Mouse (Mus musculus): Measurements from ENCODE around the gene Gpsm3. TPM values are rescaled to one million over a fixed set of nuclear protein-coding genes. Genes with fewer than 3 reads are reported as not detected.

Gpsm3 gene
- 7.6 and 8.4 TPM in 2 replicates for polyA plus RNA-seq (2012; rRNA removed)

DNA sequence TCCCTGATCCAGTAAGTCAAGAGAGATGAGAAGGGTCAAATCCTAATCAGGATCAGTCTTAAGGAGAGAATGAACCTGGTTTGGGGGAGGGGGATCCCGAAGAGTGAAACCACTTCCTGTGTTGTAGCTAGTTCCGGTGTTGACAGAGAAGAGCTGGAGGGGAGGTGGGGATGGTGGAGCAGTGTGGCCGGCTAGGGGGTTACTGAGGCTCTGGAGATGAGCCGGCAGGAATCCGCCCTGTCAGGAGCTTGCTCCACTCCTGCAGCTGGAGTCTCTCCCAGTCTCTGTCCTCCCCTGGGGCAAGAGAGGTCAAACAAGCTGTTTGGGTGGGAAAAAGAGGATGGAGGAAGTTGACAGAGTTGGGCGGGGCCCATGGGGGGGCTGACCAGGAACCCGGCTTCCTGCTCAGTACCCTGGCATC is at the start of gene Gpsm3:
Gpsm3 (plus strand) TSS at position 126 of the 421 bp plus-strand sequence.

GRCm38 (mm10) chr17:34564003-34564421 is 25.6 kb upstream of the Gpsm3 start, which contains the start of gene Notch4:
Gene Notch4, plus strand, starts transcription at chr17:34564268.

GRCm38 (mm10) chr17:34591029-34591993 is 1.7 kb downstream of the Gpsm3 start, which contains the start of gene Pbx2:
Gene Pbx2, plus strand, starts transcription at chr17:34591266.

DNA sequence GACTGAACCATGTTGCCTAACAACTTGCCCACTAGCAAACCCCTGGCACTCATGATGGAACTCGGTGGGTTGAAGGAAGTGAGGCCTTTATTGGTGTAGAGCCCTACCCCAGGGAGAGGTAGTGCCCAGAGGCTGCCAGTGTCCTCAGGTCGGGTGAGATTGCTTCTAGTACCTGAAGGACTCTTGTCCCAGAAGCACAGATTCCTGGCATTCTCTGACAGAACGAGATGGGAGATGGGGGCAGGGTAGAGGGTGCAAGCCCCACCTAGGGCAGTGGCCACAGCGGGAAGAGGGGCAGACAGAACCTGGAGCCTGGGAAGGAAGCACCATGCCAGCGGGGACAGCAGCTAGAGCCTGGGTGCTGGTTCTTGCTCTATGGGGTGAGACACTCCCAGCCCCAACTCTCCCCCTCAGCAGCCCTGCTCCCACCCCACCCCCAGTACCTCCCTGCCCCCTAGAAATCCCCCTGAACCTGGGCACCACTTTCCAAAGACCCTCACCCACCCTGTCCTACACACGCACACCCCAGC is 8.0 kb downstream of the Gpsm3 start, which contains the start of gene Ager:
Ager (plus strand) TSS at position 297 of the 530 bp plus-strand sequence.

GRCm38 (mm10) chr17:34603375-34604060 is 13.9 kb downstream of the Gpsm3 start, which contains the start of gene Rnf5:
Gene Rnf5, minus strand, starts transcription at chr17:34603690.

DNA sequence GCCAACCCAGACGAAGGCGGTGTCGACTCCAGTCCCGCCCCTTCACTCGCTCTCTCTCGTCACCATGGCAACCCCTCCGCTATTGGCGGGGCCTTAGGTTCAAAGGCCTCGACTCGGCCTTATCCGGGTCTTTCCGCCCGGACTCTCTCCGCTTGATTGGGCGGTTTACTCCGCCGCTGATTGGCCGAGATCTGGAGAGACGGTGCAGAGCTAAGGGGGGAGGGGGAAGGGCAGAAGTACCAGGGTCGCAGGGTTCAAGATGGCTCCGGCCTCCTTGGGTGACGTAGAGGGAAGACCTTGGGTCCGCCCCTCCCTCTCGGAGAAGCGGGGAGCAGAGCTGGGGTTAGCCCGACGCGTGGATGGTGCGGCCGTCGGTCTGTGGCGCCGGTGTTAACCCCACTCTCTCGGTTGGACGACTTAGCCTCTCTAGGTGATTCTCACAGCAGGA is 14.5 kb downstream of the Gpsm3 start, which contains the start of gene Agpat1:
Agpat1 (plus strand) TSS at position 202 of the 448 bp plus-strand sequence.

DNA sequence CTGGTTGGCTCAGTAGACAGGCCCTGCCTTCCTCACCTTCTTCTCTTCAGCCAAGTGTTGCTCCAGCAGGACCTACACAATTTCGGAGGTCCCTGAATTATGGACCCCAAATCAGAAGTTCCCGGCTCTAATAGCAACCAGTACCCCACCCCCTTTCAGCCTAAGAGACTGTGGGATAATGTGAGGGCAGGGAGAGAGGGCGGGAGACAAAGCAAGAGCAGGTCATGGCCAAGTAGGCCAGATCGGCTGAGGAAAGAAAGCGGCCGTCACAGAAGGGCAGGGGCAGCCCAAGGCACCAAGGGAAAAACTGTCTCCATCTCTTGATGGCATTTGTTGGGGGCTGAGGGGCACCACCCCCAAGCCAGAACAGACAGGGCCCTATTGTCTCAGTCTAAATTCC is 26.3 kb downstream of the Gpsm3 start, which contains the start of gene Egfl8:
Egfl8 (minus strand) TSS at position 101 of the 400 bp plus-strand sequence.

DNA sequence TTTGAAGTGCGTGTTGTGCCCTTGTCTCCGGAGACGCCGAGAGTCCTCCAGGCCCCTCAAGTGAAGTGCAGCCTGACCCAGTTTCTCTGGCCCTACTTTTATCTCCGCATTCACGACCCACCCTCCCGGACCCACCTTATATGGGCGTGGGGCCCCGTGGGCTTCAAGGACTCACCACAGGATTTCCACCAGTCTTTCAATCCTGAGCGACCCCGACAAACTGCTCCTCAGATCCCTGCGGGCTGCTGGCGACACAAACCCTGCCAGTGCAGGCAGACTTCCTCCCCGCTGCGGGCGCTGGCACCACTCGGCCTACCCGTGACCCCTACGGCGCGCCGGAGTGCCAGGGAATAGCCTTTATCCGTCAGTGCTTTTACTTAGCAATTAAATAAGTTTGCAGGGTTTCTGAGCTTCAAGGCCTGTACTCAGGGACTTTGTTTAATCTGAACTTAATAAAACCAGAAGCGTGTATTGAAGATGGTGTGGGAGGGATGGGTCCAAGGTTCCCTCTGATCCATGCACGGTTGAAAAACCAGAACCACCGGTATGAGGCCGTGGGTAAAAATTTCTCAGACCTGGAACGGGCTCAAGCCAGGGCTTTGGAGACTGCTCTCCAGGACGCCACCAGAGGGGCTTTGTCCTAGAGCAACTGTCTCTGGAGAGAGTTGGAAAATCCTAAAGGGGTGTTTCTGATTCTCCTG is 38.5 kb downstream of the Gpsm3 start, which contains the start of gene Ppt2:
Ppt2 (minus strand) TSS at position 568 of the 701 bp plus-strand sequence.

GRCm38 (mm10) chr17:34629221-34629751 is 39.7 kb downstream of the Gpsm3 start, which contains the start of gene Prrt1:
Gene Prrt1, plus strand, starts transcription at chr17:34629533.

Other genes with a start within 250 kb of the Gpsm3 start
- gene Btnl2, start 235.0 kb upstream of the Gpsm3 start, polyA plus RNA-seq (2012; rRNA removed), result 0.79 and 1.3 TPM in 2 replicates
- 0.08 and 0.22 TPM in 2 replicates for gene Btnl1, start 212.7 kb upstream of the Gpsm3 start, polyA plus RNA-seq (2012; rRNA removed)
- gene BC051142, start 191.0 kb upstream of the Gpsm3 start, polyA plus RNA-seq (2012; rRNA removed), result 0.84 and 0.85 TPM in 2 replicates
- not detected in 2 replicates for gene Btnl4, start 112.5 kb upstream of the Gpsm3 start, polyA plus RNA-seq (2012; rRNA removed)
- gene Btnl6, start 72.5 kb upstream of the Gpsm3 start, polyA plus RNA-seq (2012; rRNA removed), result not detected in 2 replicates
- gene Notch4, start 25.5 kb upstream of the Gpsm3 start, polyA plus RNA-seq (2012; rRNA removed), result 26.5 and 37.1 TPM in 2 replicates
- gene Pbx2, start 1.5 kb downstream of the Gpsm3 start, polyA plus RNA-seq (2012; rRNA removed), result 74.1 and 89.9 TPM in 2 replicates
- gene Ager, start 8.1 kb downstream of the Gpsm3 start, polyA plus RNA-seq (2012; rRNA removed), result 3.7 and 4.7 TPM in 2 replicates
- 82.6 and 89.3 TPM in 2 replicates for gene Rnf5, start 13.9 kb downstream of the Gpsm3 start, polyA plus RNA-seq (2012; rRNA removed)
- 293 and 303 TPM in 2 replicates for gene Agpat1, start 14.5 kb downstream of the Gpsm3 start, polyA plus RNA-seq (2012; rRNA removed)
- 3.9 and 5.0 TPM in 2 replicates for gene Egfl8, start 26.2 kb downstream of the Gpsm3 start, polyA plus RNA-seq (2012; rRNA removed)
- gene Ppt2, start 38.7 kb downstream of the Gpsm3 start, polyA plus RNA-seq (2012; rRNA removed), result 41.5 and 54.3 TPM in 2 replicates
- 6.4 and 7.2 TPM in 2 replicates for gene Prrt1, start 39.7 kb downstream of the Gpsm3 start, polyA plus RNA-seq (2012; rRNA removed)
- 2.6 and 5.9 TPM in 2 replicates for gene Fkbpl, start 55.0 kb downstream of the Gpsm3 start, polyA plus RNA-seq (2012; rRNA removed)
- gene Atf6b, start 57.3 kb downstream of the Gpsm3 start, polyA plus RNA-seq (2012; rRNA removed), result 121 and 125 TPM in 2 replicates
- 47.5 and 63.3 TPM in 2 replicates for gene Tnxb, start 80.7 kb downstream of the Gpsm3 start, polyA plus RNA-seq (2012; rRNA removed)
- gene C4b, start 154.1 kb downstream of the Gpsm3 start, polyA plus RNA-seq (2012; rRNA removed), result 35.2 and 35.5 TPM in 2 replicates
- gene Cyp21a1, start 214.8 kb downstream of the Gpsm3 start, polyA plus RNA-seq (2012; rRNA removed), result 1.5 and 2.7 TPM in 2 replicates
- gene Stk19, start 247.1 kb downstream of the Gpsm3 start, polyA plus RNA-seq (2012; rRNA removed), result 56.5 and 60.0 TPM in 2 replicates
- gene Dxo, start 247.2 kb downstream of the Gpsm3 start, polyA plus RNA-seq (2012; rRNA removed), result 45.2 and 55.1 TPM in 2 replicates